Mouse (Mus musculus) CH12.LX (cell line): Measurements from ENCODE around the gene Timp3. TPM values are rescaled to one million over a fixed set of nuclear protein-coding genes. Genes with fewer than 3 reads are reported as not detected.

Experiments
- DNase-seq: peaks from one replicate; pipeline ENCODE4 v3.0.0-alpha.2; 2013; ENCODE audit errors: extremely low read depth
- H3K27ac ChIP-seq: 2 replicates; pipeline ENCODE4 v1.5.1; 2012; ENCODE audit warnings: low read depth, mild to moderate bottlenecking, control low read depth, moderate library complexity; ENCODE audit not compliant: insufficient read depth
- H3K27me3 ChIP-seq: replicated peaks from 2 replicates; pipeline ENCODE3; 2012; ENCODE audit warnings: inconsistent platforms
- H3K36me3 ChIP-seq, 2 experiments: replicated peaks in 1 of 2; 2 replicates each; pipeline versions ENCODE3 to v1.6.1; 2012; ENCODE audit warnings: inconsistent platforms in 1 of 2, low read length in 1 of 2, mild to moderate bottlenecking in 1 of 2, mixed read lengths in 1 of 2, moderate library complexity in 1 of 2; ENCODE audit not compliant: control insufficient read depth in 1 of 2, insufficient read depth in 1 of 2
- H3K4me1 ChIP-seq, 2 experiments: 2 replicates each; pipeline ENCODE4 v1.6.1; 2012; ENCODE audit warnings: inconsistent platforms in 1 of 2, moderate library complexity in 1 of 2; ENCODE audit not compliant: insufficient read depth in 2 of 2, control insufficient read depth in 1 of 2
- H3K4me2 ChIP-seq: 2 replicates; pipeline ENCODE4 v1.6.1; 2012; ENCODE audit warnings: low read depth, mild to moderate bottlenecking, control low read depth; ENCODE audit not compliant: poor library complexity, insufficient read depth, severe bottlenecking
- H3K4me3 ChIP-seq, 3 experiments: fragments of 150-350 bp in 1 of 3; sonication (generic) in 1 of 3; replicated peaks in 1 of 3; 2 replicates each; pipeline versions ENCODE3 to v1.5.1; 2011 to 2012; ENCODE audit warnings: low read depth in 2 of 3, low read length in 2 of 3, mild to moderate bottlenecking in 2 of 3, moderate library complexity in 2 of 3, control low read depth in 1 of 3, improper control_type of control experiment in 1 of 3, inconsistent platforms in 1 of 3, mixed read lengths in 1 of 3; ENCODE audit not compliant: poor library complexity in 1 of 3
- H3K79me2 ChIP-seq: replicated peaks from 2 replicates; pipeline ENCODE4 v1.6.1; 2012; ENCODE audit warnings: mild to moderate bottlenecking, moderate library complexity; ENCODE audit not compliant: control insufficient read depth, poor library complexity, insufficient read depth, severe bottlenecking; ENCODE audit errors: extremely low read depth
- H3K9ac ChIP-seq: 2 replicates; pipeline ENCODE4 v1.6.1; 2012; ENCODE audit warnings: low read depth, mild to moderate bottlenecking, control low read depth, moderate library complexity; ENCODE audit not compliant: insufficient read depth
- H3K9me3 ChIP-seq: replicated peaks from 2 replicates; pipeline ENCODE3; 2012; ENCODE audit warnings: low read length, inconsistent platforms, mixed read lengths
- BHLHE40 ChIP-seq: IDR thresholded peaks from 2 replicates; pipeline ENCODE4 v1.6.1; 2011; ENCODE audit warnings: mild to moderate bottlenecking, low read depth, low read length, improper control_type of control experiment
- CHD2 ChIP-seq: IDR thresholded peaks from 2 replicates; pipeline ENCODE4 v1.6.1; 2011; ENCODE audit warnings: low read length, improper control_type of control experiment
- CTCF ChIP-seq, 2 experiments: IDR thresholded peaks in 1 of 2; conservative IDR thresholded peaks in 1 of 2; 2 replicates each; pipeline ENCODE4 v1.5.1; 2011 to 2012; ENCODE audit warnings: low read depth in 2 of 2, low read length in 2 of 2, improper control_type of control experiment in 1 of 2, inconsistent platforms in 1 of 2, mild to moderate bottlenecking in 1 of 2, moderate library complexity in 1 of 2
- ELF1 ChIP-seq: IDR thresholded peaks from 2 replicates; pipeline ENCODE4 v1.6.1; 2014; ENCODE audit warnings: low read depth, mild to moderate bottlenecking, inconsistent platforms, low read length, improper control_type of control experiment
- GABPA ChIP-seq: IDR thresholded peaks from 2 replicates; pipeline ENCODE4 v1.6.1; 2012; ENCODE audit warnings: low read depth, low read length, improper control_type of control experiment, inconsistent platforms; ENCODE audit not compliant: insufficient replicate concordance
- HCFC1 ChIP-seq: IDR thresholded peaks from 2 replicates; pipeline ENCODE4 v1.6.1; 2012; ENCODE audit warnings: low read depth, mild to moderate bottlenecking, inconsistent platforms, low read length, improper control_type of control experiment
- IRF4 ChIP-seq: IDR thresholded peaks from 2 replicates; pipeline ENCODE4 v1.6.1; 2014; ENCODE audit warnings: low read depth, mild to moderate bottlenecking, inconsistent platforms, low read length, improper control_type of control experiment
- JUND ChIP-seq: conservative IDR thresholded peaks from 2 replicates; pipeline ENCODE4 v1.6.1; 2011; ENCODE audit warnings: low read depth, low read length, improper control_type of control experiment
- KAT2A ChIP-seq: IDR thresholded peaks from 2 replicates; pipeline ENCODE4 v1.6.1; 2012; ENCODE audit warnings: low read length, improper control_type of control experiment, inconsistent platforms; ENCODE audit not compliant: insufficient replicate concordance
- MAZ ChIP-seq: IDR thresholded peaks from 2 replicates; pipeline ENCODE4 v1.6.1; 2012; ENCODE audit warnings: low read depth, mild to moderate bottlenecking, inconsistent platforms, low read length, improper control_type of control experiment, moderate library complexity
- MYC ChIP-seq: IDR thresholded peaks from 2 replicates; pipeline ENCODE4 v1.6.1; 2011; ENCODE audit warnings: low read depth, mild to moderate bottlenecking, improper control_type of control experiment, low read length
- NELFE ChIP-seq: IDR thresholded peaks from 2 replicates; pipeline ENCODE4 v1.6.1; 2011; ENCODE audit warnings: low read depth, low read length, improper control_type of control experiment
- POLR2AphosphoS2 ChIP-seq: IDR thresholded peaks from 2 replicates; pipeline ENCODE4 v1.6.1; 2011; ENCODE audit warnings: low read depth, low read length, improper control_type of control experiment
- SMC3 ChIP-seq: IDR thresholded peaks from 2 replicates; pipeline ENCODE4 v1.6.1; 2011; ENCODE audit warnings: low read depth, low read length, improper control_type of control experiment
- USF1 ChIP-seq: IDR thresholded peaks from 2 replicates; pipeline ENCODE4 v1.6.1; 2014; ENCODE audit warnings: low read depth, mild to moderate bottlenecking, inconsistent platforms, low read length, improper control_type of control experiment
- USF2 ChIP-seq: conservative IDR thresholded peaks from 2 replicates; pipeline ENCODE4 v1.6.1; 2011; ENCODE audit warnings: low read depth, low read length, improper control_type of control experiment
- ZC3H11A ChIP-seq: IDR thresholded peaks from 2 replicates; pipeline ENCODE4 v1.6.1; 2012; ENCODE audit warnings: low read depth, mild to moderate bottlenecking, inconsistent platforms, low read length, improper control_type of control experiment
- ZNF384 ChIP-seq: IDR thresholded peaks from 2 replicates; pipeline ENCODE4 v1.6.1; 2012; ENCODE audit warnings: low read depth, low read length, improper control_type of control experiment, inconsistent platforms
- dilution Hi-C: fragments of 300-500 bp; cut with MboI; formaldehyde crosslinking; loops from 2 replicates; pipeline ENCODE4 v1.14.3; 2020; ENCODE audit warnings: low sequenced_read_pairs; ENCODE audit not compliant: extremely low pct_unique_long_range_greater_than_20kb, extremely low pct_ligation_motif_present
- in situ Hi-C: fragments of 300-500 bp; cut with MboI; formaldehyde crosslinking; loops from 3 replicates; pipeline ENCODE4 v1.14.3; 2019; ENCODE audit warnings: low sequenced_read_pairs, low pct_ligation_motif_present, low pct_unique_long_range_greater_than_20kb, mixed read lengths
- polyA plus RNA-seq: library from polyadenylated mRNA; unstranded; fragments of >175 nt; gene quantifications from 2 replicates; pipeline ENCODE4 v1.2.1, GENCODE M21; 2012; ENCODE audit warnings: low read depth; ENCODE audit not compliant: insufficient read length
- total RNA-seq, 2 experiments: library from RNA; depleted of rRNA; stranded (reverse); fragments of 300-350 nt in 1 of 2; fragments of >200 nt in 1 of 2; gene quantifications; 2 replicates each; pipeline ENCODE4 v1.2.3; 2012 to 2014

The Timp3 gene
- total and polyA plus RNA-seq, 3 experiments = 0.09 to 0.17 TPM; not detected in 1

DNA sequence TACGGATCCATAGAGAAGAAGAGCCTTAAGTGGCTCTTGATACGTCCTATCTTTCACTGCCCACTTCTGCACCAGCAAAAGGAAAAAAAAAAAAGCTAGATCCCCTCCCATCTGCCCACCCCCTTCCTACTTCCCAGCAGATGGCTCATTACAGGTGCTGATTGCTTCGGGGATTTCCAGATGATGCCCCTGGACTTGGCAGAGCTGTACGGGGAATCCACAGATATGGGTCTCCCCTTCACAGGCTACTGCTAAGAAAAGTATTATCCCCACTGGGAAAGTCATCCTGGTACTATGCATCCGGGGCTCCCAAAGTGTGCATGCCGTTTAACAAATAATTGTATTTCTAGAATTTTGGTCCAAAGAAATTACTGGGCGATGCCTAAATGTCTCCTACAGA is 17.5 kb downstream of the Timp3 start:
- H3K4me2 ChIP-seq = no peak overlapping the region
- H3K36me3 ChIP-seq = peaks cover 0 to 8% of the 10 kb centered on the region in 2 experiments
- TF ChIP-seq USF1 = no peak
- TF ChIP-seq CHD2 = no peak
- TF ChIP-seq MAZ = no peak
- no peak for TF ChIP-seq GABPA
- no peak for TF ChIP-seq NELFE
- TF ChIP-seq IRF4 = no peak
- TF ChIP-seq ZNF384 = peak; percentile 60
- H3K79me2 ChIP-seq = no peaks in the 10 kb centered on the region
- no peak overlapping the region for H3K9ac ChIP-seq
- H3K27me3 ChIP-seq = no peaks in the 10 kb centered on the region
- in situ Hi-C loops = no loop called here
- H3K9me3 ChIP-seq = no peaks in the 10 kb centered on the region
- H3K27ac ChIP-seq = no peak overlapping the region
- DNase-seq = no peak
- no peak overlapping the region for H3K4me3 ChIP-seq
- H3K4me1 ChIP-seq = peaks cover 4 to 33% of the 10 kb centered on the region in 2 experiments
- dilution Hi-C loops = no loop called here

DNA sequence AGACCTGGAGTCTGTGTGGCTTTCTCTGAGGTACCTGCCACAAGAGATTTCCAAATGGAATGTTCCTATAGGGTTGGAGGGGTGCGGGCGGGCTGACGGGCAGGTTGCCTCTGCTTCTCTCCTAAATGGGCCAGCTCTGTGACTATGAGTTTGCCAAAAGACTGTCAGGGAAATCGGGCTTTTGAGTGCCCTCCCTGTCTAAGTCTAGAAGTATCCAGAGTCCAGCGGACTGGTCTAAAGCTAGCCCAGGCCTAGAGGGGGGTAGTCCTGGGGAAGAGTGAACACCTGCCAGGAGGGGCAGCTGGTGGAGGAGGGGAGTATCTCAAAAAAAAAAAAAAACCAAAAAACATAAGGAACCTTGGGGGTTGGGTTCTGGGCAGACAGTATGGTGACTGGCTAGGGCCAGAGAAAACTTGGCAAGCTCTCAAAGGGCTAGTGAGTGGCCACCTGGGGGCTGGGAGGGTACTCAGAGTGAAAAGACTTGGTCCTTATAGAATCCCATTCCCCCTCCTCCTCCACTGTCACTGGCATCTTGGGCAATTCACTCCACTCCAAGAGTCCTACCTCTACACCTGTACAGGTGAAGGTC is 18.5 kb downstream of the Timp3 start:
- no peak overlapping the region for H3K27ac ChIP-seq
- no peak overlapping the region for H3K9ac ChIP-seq
- no peak overlapping the region for H3K4me3 ChIP-seq
- DNase-seq = no peak
- TF ChIP-seq ELF1 (no peak), GABPA (no peak), HCFC1 (no peak), BHLHE40 (no peak), JUND (no peak), SMC3 (no peak), ZC3H11A (no peak), MYC (no peak), CTCF (conservative IDR thresholded peaks at IDR 0.05 in 1 of 2, IDR thresholded peaks at IDR 0.05 in 1 of 2; ENCODE audit: low read depth in 2 of 2, low read length in 2 of 2) (no peak), POLR2AphosphoS2 (no peak), CHD2 (no peak), NELFE (no peak), KAT2A (no peak), USF2 (no peak), MAZ (no peak)
- H3K27me3 ChIP-seq = no peaks in the 10 kb centered on the region
- H3K4me2 ChIP-seq = no peak overlapping the region
- peaks cover 0 to 8% of the 10 kb centered on the region in 2 experiments for H3K36me3 ChIP-seq
- H3K4me1 ChIP-seq = peaks cover 4 to 33% of the 10 kb centered on the region in 2 experiments
- dilution Hi-C loops = no loop called here
- no peaks in the 10 kb centered on the region for H3K79me2 ChIP-seq
- H3K9me3 ChIP-seq = no peaks in the 10 kb centered on the region
- in situ Hi-C loops = no loop called here
